Mouse (Mus musculus) embryonic facial prominence, embryonic 11.5 days (tissue): ENCODE measurements around the gene Cpne5. TPM values are rescaled to one million over a fixed set of nuclear protein-coding genes. Genes with fewer than 3 reads are reported as not detected.
A peak's percentile ranks its signal among the peaks of the same experiment; 100 is the strongest.
"Not testable (repeated sequence)": the region's sequence is repeated elsewhere in the genome, so short reads cannot be mapped to it uniquely, and the experiment has no call there.

Experiments used
- ATAC-seq: fragments of 200-750 bp; cut with Nextera tagmentation; replicated peaks from 2 replicates; pipeline ENCODE4 v1.8.0; 2017; ENCODE audit warnings: low read depth; ENCODE audit not compliant: insufficient number of reproducible peaks, low FRiP score, low TSS enrichment
- DNase-seq: peaks from one replicate; pipeline ENCODE4 v3.0.0-alpha.2; 2015; ENCODE audit warnings: low spot score
- H3K27ac ChIP-seq: fragments of 300-500 bp; sonication (generic); replicated peaks from 2 replicates; pipeline ENCODE4 v1.5.1; 2014; ENCODE audit warnings: mild to moderate bottlenecking, low read depth, low read length, control low read depth
- H3K27me3 ChIP-seq: fragments of 300-500 bp; sonication (generic); 2 replicates; pipeline ENCODE4 v1.6.1; 2014; ENCODE audit warnings: mild to moderate bottlenecking, low read length, moderate library complexity, mixed read lengths; ENCODE audit not compliant: control insufficient read depth, insufficient read depth
- H3K36me3 ChIP-seq: fragments of 300-500 bp; sonication (generic); replicated peaks from 2 replicates; pipeline ENCODE4 v1.6.1; 2014; ENCODE audit warnings: low read depth, mild to moderate bottlenecking, low read length, moderate library complexity, mixed read lengths; ENCODE audit not compliant: control insufficient read depth, insufficient read depth
- H3K4me1 ChIP-seq: fragments of 300-500 bp; sonication (generic); 2 replicates; pipeline ENCODE4 v1.6.1; 2014; ENCODE audit warnings: low read length, mixed read lengths; ENCODE audit not compliant: control insufficient read depth, insufficient read depth
- H3K4me2 ChIP-seq: fragments of 300-500 bp; sonication (generic); 2 replicates; pipeline ENCODE4 v1.6.1; 2014; ENCODE audit warnings: low read depth, mild to moderate bottlenecking, control low read depth, low read length, moderate library complexity
- H3K4me3 ChIP-seq: fragments of 300-500 bp; sonication (generic); 2 replicates; pipeline ENCODE4 v1.5.1; 2014; ENCODE audit warnings: low read depth, low read length, control low read depth
- H3K9ac ChIP-seq: fragments of 300-500 bp; sonication (generic); replicated peaks from 2 replicates; pipeline ENCODE4 v1.6.1; 2014; ENCODE audit warnings: mild to moderate bottlenecking, control low read depth, low read length
- H3K9me3 ChIP-seq: fragments of 300-500 bp; sonication (generic); replicated peaks from 2 replicates; pipeline ENCODE4 v1.6.1; 2016; ENCODE audit warnings: mild to moderate bottlenecking, low read length, inconsistent platforms, mixed read lengths; ENCODE audit not compliant: control insufficient read depth
- whole genome bisulfite sequencing: fragments of 180-500 bp; shearing (Covaris S2); extraction: QIAGEN DNeasy Blood & Tissue Kit; methylation state at CpG from one replicate; pipeline ENCODE4 v1.1.7; 2014; 5-methylcytosine and 5-hydroxymethylcytosine counted together
- polyA plus RNA-seq: library from polyadenylated mRNA; unstranded; fragments of >200 nt; fragmentation: Nextera tagmentation; extraction: Ambion mirVana; gene quantifications from 2 replicates; pipeline ENCODE4 v1.2.1, GENCODE M21; 2014

Gene Cpne5
- polyA plus RNA-seq, 1 experiment from 2014 or later, result 4.5 TPM

DNA sequence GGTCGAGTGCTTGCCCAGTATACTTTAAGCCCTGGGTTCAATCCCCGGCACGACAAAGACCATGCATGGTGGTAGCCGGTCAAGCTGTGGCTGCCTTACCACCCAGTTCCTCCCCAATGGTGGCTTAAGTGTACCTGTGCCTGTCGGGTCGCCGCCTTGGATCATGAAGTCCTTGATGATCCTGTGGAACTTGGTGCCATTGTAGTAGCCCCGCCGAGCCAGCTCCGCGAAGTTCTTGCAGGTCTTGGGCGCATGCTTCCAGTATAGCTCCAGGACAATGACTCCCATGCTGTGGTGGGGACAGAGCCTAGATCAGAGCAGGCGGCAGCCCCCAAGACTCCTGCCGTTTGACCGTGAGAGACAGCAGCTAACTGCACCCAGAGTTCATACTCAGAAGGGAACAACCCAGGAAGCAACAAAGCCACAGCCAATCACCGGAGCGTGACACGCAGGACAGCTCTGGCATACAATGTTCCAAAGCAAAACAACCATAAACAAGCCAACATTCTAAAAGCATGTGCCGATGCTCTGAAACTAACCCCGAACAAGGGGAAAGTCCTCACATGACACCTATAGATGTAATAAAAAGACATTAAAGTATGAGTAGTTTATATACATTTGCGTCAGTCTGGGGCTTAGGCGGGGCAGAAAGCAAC, 23.8 kb upstream of the Cpne5 start:
- Histone ChIP-seq H3K4me2 (no peak overlapping the region), H3K9ac (no peak overlapping the region), H3K27me3 (no peaks in the 10 kb centered on the region), H3K9me3 (no peaks in the 10 kb centered on the region), H3K4me1 (peaks cover 7% of the 10 kb centered on the region), H3K36me3 (no peaks in the 10 kb centered on the region; the same call in 1 of the 2 replicates), H3K4me3 (no peak overlapping the region), H3K27ac (no peak overlapping the region)
- ATAC-seq, result no peak
- no peak for DNase-seq
- WGBS, result 91% methylated on average over 22 of the region's 22 CpGs

DNA sequence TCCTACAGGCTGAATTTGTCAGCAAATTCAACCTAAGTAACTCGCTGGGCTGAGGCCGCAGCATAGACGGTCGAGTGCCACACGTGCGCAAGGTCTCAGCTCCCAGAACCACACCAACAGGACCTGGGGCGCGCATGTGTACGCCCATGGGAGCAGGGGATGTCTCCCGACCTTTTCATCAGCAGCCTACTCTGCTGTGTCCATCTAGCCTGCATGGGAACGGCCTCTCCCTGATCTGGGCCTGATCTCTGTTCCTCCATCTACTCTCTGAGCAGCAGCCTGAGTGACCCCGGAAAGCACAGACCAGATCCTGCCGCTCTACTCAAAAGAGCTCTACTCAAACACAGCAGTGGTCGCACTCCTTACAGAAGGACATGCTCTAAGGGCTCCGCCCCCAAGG, 22.5 kb upstream of the Cpne5 start:
- H3K36me3 ChIP-seq, result no peaks in the 10 kb centered on the region; the same call in 1 of the 2 replicates
- peaks cover 7% of the 10 kb centered on the region for H3K4me1 ChIP-seq
- H3K9ac ChIP-seq, result no peak overlapping the region

DNA sequence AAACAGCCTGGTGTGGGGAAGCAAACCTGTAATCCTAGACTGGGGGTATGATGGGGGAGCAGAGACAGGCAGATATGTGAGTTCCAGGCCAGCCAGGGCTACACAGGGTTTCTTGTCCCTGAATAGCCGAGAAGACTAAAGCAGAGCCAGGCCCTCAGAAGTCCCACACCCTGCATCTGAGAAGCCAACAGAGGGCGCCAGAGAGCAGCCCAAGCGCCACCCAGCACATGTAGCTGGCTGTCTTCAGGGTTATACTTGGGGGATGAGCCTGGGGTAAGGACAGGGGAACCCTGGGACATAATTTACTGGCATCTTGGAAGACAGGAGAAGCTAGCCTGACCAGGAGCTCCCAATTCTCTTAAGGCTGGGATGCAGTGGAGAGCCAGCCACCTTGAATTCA, 21.5 kb upstream of the Cpne5 start:
- 11% methylated on average over 3 of the region's 3 CpGs for WGBS
- no peak for ATAC-seq
- H3K4me3 ChIP-seq, result no peak overlapping the region
- H3K4me1 ChIP-seq, result peaks cover 5% of the 10 kb centered on the region
- H3K36me3 ChIP-seq, result no peaks in the 10 kb centered on the region; the same call in 1 of the 2 replicates
- H3K27me3 ChIP-seq, result no peaks in the 10 kb centered on the region
- H3K4me2 ChIP-seq, result no peak overlapping the region
- H3K9me3 ChIP-seq, result no peaks in the 10 kb centered on the region
- H3K9ac ChIP-seq, result peak overlapping the region; percentile 13; the same call in 1 of the 2 replicates
- DNase-seq, result peak; percentile 81
- no peak overlapping the region for H3K27ac ChIP-seq

More for the DNA sequence above, 22.5 kb upstream of the Cpne5 start:
- Histone ChIP-seq H3K27ac (no peak overlapping the region), H3K4me3 (no peak overlapping the region), H3K4me2 (no peak overlapping the region), H3K9me3 (no peaks in the 10 kb centered on the region), H3K27me3 (no peaks in the 10 kb centered on the region)
- ATAC-seq (no peak), DNase-seq (no peak)
- 87% methylated on average over 15 of the region's 15 CpGs for WGBS

DNA sequence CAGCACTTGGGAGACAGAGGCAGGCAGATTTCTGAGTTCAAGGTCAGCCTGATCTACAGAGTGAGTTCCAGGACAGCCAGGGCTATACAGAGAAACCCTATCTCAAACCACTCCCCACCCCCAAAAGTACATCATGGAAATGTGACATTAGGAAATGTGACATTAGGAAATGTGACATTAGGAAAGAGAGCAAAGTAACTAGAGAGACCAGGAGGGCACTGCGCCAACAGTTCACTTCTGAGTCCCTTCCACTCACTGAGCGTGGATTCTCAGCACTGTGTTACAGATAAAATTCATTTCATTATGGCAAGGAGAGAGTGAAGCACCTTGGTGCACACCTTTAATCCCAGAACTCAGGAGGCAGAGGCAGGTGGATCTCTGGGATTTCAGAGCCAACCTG, 21.0 kb upstream of the Cpne5 start:
- 96% methylated on average over 2 of the region's 2 CpGs for WGBS
- H3K4me1 ChIP-seq, result peaks cover 3% of the 10 kb centered on the region
- H3K27me3 ChIP-seq, result no peaks in the 10 kb centered on the region
- no peaks in the 10 kb centered on the region for H3K9me3 ChIP-seq
- no peak overlapping the region for H3K4me3 ChIP-seq
- DNase-seq (no peak), ATAC-seq (no peak)
- no peak overlapping the region for H3K9ac ChIP-seq
- no peak overlapping the region for H3K4me2 ChIP-seq
- no peak overlapping the region for H3K27ac ChIP-seq
- H3K36me3 ChIP-seq, result peaks cover 3% of the 10 kb centered on the region; the same call in 1 of the 2 replicates

DNA sequence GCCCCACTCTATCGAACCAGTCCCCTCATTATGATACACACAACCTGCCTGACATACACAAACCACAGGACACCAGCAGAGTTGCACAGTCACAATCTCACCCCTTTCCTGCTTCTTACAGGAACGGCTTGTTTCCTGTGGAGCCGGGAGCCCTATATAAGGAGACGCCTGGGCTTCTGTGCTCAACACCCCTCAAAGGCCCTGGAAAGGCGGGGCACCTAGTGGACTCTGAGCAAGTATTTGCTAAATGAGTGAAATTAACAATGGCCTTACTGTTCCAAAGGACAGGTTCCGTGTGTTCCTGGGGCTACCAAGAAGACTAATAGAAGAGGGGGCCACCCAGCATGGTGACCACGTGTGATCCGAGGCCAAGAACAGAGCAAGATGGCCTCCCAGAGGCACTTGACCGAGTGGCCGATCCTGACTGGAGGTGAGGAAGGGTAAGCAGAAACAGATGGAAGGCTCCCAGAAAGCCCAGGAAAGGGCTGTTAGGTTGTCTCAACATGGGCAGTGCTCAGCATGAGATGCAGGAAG, 20.1 kb upstream of the Cpne5 start:
- WGBS, result 62% methylated on average over 10 of the region's 10 CpGs
- no peaks in the 10 kb centered on the region for H3K27me3 ChIP-seq
- no peak overlapping the region for H3K4me3 ChIP-seq
- no peak for ATAC-seq
- H3K9me3 ChIP-seq, result no peaks in the 10 kb centered on the region
- H3K27ac ChIP-seq, result no peak overlapping the region
- H3K36me3 ChIP-seq, result peaks cover 3% of the 10 kb centered on the region; the same call in 1 of the 2 replicates
- DNase-seq, result no peak
- no peak overlapping the region for H3K9ac ChIP-seq
- peaks cover 3% of the 10 kb centered on the region for H3K4me1 ChIP-seq
- no peak overlapping the region for H3K4me2 ChIP-seq

DNA sequence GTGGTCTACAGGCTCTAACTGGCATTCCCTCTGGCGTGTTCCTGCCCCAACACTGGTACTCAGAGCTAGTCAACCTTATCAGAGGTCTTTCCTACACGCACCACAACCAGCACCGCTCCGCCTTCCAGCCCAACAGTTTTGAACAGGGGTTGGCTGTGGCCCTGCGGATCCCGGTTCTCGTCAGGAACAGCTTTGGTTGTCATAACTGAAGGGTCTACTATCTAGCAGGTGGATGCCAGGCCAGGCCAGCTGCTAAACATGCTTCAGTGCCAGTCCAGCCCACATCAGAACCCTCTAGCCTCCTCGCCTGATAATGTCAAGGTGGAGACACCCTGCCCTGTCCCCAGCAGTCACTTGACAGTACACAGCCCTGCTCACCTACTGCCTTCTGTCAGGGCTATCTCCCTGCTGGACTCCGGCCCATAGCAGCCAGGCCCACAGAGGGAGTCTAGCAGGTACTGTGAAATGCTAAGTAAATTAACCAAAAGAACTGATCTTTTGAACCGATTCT, 19.1 kb upstream of the Cpne5 start:
- Histone ChIP-seq H3K27ac (no peak overlapping the region), H3K4me3 (no peak overlapping the region), H3K4me1 (no peaks in the 10 kb centered on the region), H3K9ac (no peak overlapping the region), H3K4me2 (no peak overlapping the region), H3K36me3 (peaks cover 3% of the 10 kb centered on the region; the same call in 1 of the 2 replicates), H3K27me3 (no peaks in the 10 kb centered on the region), H3K9me3 (no peaks in the 10 kb centered on the region)
- ATAC-seq, result no peak
- DNase-seq, result no peak
- WGBS, result 91% methylated on average over 10 of the region's 10 CpGs

DNA sequence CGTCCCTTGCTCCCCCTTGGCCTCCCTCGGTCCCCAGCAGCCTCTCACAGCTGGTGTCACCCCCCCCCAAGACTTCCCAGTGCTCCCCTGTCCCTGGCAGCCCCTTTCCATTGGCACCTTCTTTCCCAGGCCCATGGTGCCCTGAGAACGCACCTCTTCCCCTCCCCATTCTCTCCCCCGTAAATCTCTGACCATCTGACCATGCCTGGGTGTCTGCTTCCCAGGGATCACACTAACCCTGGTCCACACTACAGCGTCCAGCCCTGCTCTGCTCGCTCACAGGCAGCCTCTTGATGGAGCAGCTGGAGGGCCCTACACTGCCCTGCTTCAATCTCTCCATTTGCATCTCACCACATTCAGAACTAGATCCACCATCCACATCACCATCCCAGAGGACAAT, 18.5 kb upstream of the Cpne5 start:
- Histone ChIP-seq H3K9me3 (no peaks in the 10 kb centered on the region), H3K4me1 (no peaks in the 10 kb centered on the region), H3K4me3 (no peak overlapping the region), H3K27me3 (no peaks in the 10 kb centered on the region), H3K27ac (no peak overlapping the region), H3K4me2 (no peak overlapping the region), H3K9ac (no peak overlapping the region), H3K36me3 (peaks cover 3% of the 10 kb centered on the region; the same call in 1 of the 2 replicates)
- ATAC-seq (no peak), DNase-seq (no peak)
- WGBS, result 87% methylated on average over 6 of the region's 6 CpGs

DNA sequence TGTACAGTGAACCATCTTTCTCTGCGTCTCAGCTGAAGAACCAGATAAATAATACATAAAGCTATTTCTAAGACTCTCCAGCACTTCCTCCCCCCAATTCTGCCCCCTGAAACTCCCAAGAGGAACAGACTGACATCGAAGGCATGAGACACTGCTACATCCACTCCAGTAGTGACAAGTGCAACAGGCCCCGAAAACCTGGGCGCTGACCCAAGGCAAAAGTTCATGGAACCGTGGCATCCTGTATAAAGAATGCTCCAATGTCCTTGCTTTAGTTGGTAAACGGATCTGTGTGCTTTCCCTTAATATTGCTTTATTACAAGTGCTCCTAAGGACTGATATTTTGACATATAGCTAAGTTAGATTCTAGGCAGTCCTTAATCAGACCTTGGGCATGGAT, 16.8 kb upstream of the Cpne5 start:
- H3K27me3 ChIP-seq, H3K9me3 ChIP-seq, H3K27ac ChIP-seq, H3K4me3 ChIP-seq, H3K4me2 ChIP-seq, DNase-seq, H3K36me3 ChIP-seq, H3K9ac ChIP-seq, ATAC-seq, H3K4me1 ChIP-seq: not testable (repeated sequence)
- WGBS, result 89% methylated on average over 6 of the region's 6 CpGs
